Mouse (Mus musculus): Measurements from ENCODE around the gene BC117090. TPM values are rescaled to one million over a fixed set of nuclear protein-coding genes. Genes with fewer than 3 reads are reported as not detected.
"Not testable (repeated sequence)": the region's sequence is repeated elsewhere in the genome, so short reads cannot be mapped to it uniquely, and the experiment has no call there.

Gene BC117090
- polyA plus RNA-seq (2015; fragmentation: Nextera tagmentation; extraction: Ambion mirVana) = 0.57 TPM in 1 of 2 replicates, not detected in the other

- Histone ChIP-seq H3K9me3 (replicated peaks) (no peaks in the 10 kb centered on the region), H3K4me2 (no peak within 1 kb of the TSS), H3K27ac (replicated peaks) (no peak within 1 kb of the TSS), H3K36me3 (no peaks in the 10 kb centered on the region), H3K9ac (replicated peaks) (no peak within 1 kb of the TSS), H3K4me1 (no peaks in the 10 kb centered on the region), H3K27me3 (replicated peaks) (no peaks in the 10 kb centered on the region), H3K4me3 (replicated peaks) (no peak within 1 kb of the TSS)
- no peak for ATAC-seq (ENCODE audit: low FRiP score)
- WGBS = 79% methylated on average over 3 of the region's 3 CpGs
Observed at GRCm38 (mm10) chr16:36334232-36334631, at the start of gene BC117090. Gene BC117090, minus strand, starts transcription at chr16:36334332.

- not testable (repeated sequence) for ATAC-seq (ENCODE audit: low FRiP score); H3K27me3 ChIP-seq (replicated peaks); H3K9ac ChIP-seq (replicated peaks); H3K4me3 ChIP-seq (replicated peaks); H3K9me3 ChIP-seq (replicated peaks); H3K36me3 ChIP-seq; H3K27ac ChIP-seq (replicated peaks); H3K4me2 ChIP-seq; H3K4me1 ChIP-seq
- 79% methylated on average over 3 of the region's 3 CpGs for WGBS
Observed at GRCm38 (mm10) chr16:36367648-36368047, 33.5 kb upstream of the BC117090 start, which contains the start of gene BC100530. Gene BC100530, minus strand, starts transcription at chr16:36367748.

- H3K36me3 ChIP-seq = no peaks in the 10 kb centered on the region
- no peak overlapping the region for H3K27ac ChIP-seq (replicated peaks)
- no peak for ATAC-seq (ENCODE audit: low FRiP score)
- H3K4me2 ChIP-seq = no peak overlapping the region
- no peak overlapping the region for H3K4me3 ChIP-seq (replicated peaks)
- no peaks in the 10 kb centered on the region for H3K9me3 ChIP-seq (replicated peaks)
- no peak overlapping the region for H3K9ac ChIP-seq (replicated peaks)
- H3K4me1 ChIP-seq = no peaks in the 10 kb centered on the region
- no peaks in the 10 kb centered on the region for H3K27me3 ChIP-seq (replicated peaks)
- 55% methylated on average over 2 of the region's 2 CpGs for WGBS
Observed at GRCm38 (mm10) chr16:36337171-36337570, 3.0 kb upstream of the BC117090 start.

- no peak overlapping the region for H3K4me2 ChIP-seq
- H3K9me3 ChIP-seq (replicated peaks) = no peaks in the 10 kb centered on the region
- no peak overlapping the region for H3K9ac ChIP-seq (replicated peaks)
- ATAC-seq (ENCODE audit: low FRiP score) = no peak
- H3K4me1 ChIP-seq = no peaks in the 10 kb centered on the region
- no peak overlapping the region for H3K27ac ChIP-seq (replicated peaks)
- H3K36me3 ChIP-seq = no peaks in the 10 kb centered on the region
- no peaks in the 10 kb centered on the region for H3K27me3 ChIP-seq (replicated peaks)
- H3K4me3 ChIP-seq (replicated peaks) = no peak overlapping the region
Observed at GRCm38 (mm10) chr16:36319286-36319685, 14.8 kb downstream of the BC117090 start.

DNA sequence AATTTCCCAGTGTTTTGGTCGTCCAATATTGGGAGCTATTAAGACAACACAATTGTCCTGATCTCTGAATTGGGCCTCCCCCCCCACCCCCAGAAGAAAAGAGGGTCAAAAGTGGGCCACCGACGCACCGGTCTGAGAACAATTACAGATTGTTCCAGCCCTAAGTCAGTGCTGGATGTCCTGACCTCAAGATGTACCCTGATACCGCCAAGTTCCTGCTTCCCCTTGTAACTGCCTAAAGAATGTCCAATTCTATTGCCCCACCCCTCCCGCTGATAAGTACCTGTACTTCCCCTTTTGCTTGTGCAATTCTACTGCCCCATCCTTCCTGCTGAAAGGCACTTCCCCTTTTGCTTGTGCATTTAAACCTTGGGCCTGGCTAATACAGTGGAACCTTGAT is 18.0 kb downstream of the BC117090 start:
- not testable (repeated sequence) for H3K4me1 ChIP-seq; H3K27me3 ChIP-seq (replicated peaks); ATAC-seq (ENCODE audit: low FRiP score); H3K36me3 ChIP-seq; H3K9ac ChIP-seq (replicated peaks); H3K27ac ChIP-seq (replicated peaks); H3K4me2 ChIP-seq; H3K4me3 ChIP-seq (replicated peaks); H3K9me3 ChIP-seq (replicated peaks)
- WGBS = 79% methylated on average over 6 of the region's 6 CpGs

DNA sequence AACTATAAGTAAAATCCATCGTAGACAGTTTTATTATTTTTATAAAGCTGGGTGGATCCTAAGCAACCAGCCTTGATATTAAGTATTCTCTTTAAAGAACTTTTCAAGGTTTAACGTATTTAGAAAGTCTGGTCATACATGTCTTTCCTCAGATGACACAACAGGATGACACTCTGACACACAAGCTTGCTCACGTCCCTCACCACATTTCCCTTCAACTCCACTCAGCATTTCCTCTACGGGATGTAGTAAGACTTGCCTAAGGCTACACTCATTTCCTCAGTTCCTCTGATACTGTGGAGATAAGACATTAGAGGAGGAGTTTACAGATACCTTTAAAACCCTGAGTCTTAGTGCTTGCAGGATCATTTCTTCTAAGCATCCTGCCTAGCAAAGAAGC is 26.5 kb downstream of the BC117090 start:
- 86% methylated on average over 4 of the region's 4 CpGs for WGBS
- H3K27me3 ChIP-seq (replicated peaks) = no peaks in the 10 kb centered on the region
- no peaks in the 10 kb centered on the region for H3K4me1 ChIP-seq
- no peak for ATAC-seq (ENCODE audit: low FRiP score)
- H3K27ac ChIP-seq (replicated peaks) = no peak overlapping the region
- H3K9ac ChIP-seq (replicated peaks) = no peak overlapping the region
- no peaks in the 10 kb centered on the region for H3K36me3 ChIP-seq
- no peak overlapping the region for H3K4me3 ChIP-seq (replicated peaks)
- no peaks in the 10 kb centered on the region for H3K9me3 ChIP-seq (replicated peaks)
- H3K4me2 ChIP-seq = no peak overlapping the region

GRCm38 (mm10) chr16:36289140-36289539 is 45.0 kb downstream of the BC117090 start:
- Histone ChIP-seq H3K4me2 (no peak overlapping the region), H3K27me3 (replicated peaks) (no peaks in the 10 kb centered on the region), H3K36me3 (no peaks in the 10 kb centered on the region), H3K4me3 (replicated peaks) (no peak overlapping the region), H3K9ac (replicated peaks) (no peak overlapping the region), H3K9me3 (replicated peaks) (no peaks in the 10 kb centered on the region), H3K4me1 (no peaks in the 10 kb centered on the region), H3K27ac (replicated peaks) (no peak overlapping the region)
- 89% methylated on average over 4 of the region's 4 CpGs for WGBS
- no peak for ATAC-seq (ENCODE audit: low FRiP score)

DNA sequence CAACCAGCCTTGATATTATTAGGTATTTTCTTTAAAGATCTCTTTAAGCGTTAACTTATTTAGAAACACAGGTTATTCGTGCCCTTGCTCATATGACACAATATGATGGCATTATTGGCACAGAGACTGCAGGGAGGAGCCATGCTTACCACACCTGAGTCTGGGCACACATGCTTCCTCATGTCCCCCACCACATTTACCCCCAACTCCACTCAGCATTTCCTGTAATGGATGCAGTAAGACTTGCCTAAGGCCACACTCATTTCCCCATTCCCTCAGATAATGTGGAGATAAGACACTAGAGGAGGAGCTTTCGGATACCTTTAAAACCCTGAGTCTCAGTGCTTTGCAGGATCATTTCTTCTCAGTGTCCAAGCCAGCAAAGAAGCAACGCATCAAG is 57.3 kb downstream of the BC117090 start, which contains the start of gene Stfa1:
Gene Stfa1, plus strand, starts transcription at position 156 of the 400 bp plus-strand sequence.
- H3K4me1 ChIP-seq; H3K9ac ChIP-seq (replicated peaks); H3K4me2 ChIP-seq; H3K36me3 ChIP-seq; H3K27ac ChIP-seq (replicated peaks); ATAC-seq (ENCODE audit: low FRiP score); H3K27me3 ChIP-seq (replicated peaks); H3K4me3 ChIP-seq (replicated peaks); H3K9me3 ChIP-seq (replicated peaks): not testable (repeated sequence)
- 91% methylated on average over 4 of the region's 4 CpGs for WGBS

Other genes starting within 250 kb of the BC117090 start
- gene Csta1, start 203.1 kb downstream of the BC117090 start, polyA plus RNA-seq (2015; fragmentation: Nextera tagmentation; extraction: Ambion mirVana) = not detected in 2 replicates
- gene Stfa2l1, start 177.5 kb downstream of the BC117090 start, polyA plus RNA-seq (2015; fragmentation: Nextera tagmentation; extraction: Ambion mirVana) = 0.72 and 1.0 TPM in 2 replicates
- gene Gm5483, start 150.1 kb downstream of the BC117090 start, polyA plus RNA-seq (2015; fragmentation: Nextera tagmentation; extraction: Ambion mirVana) = 0.44 and 1.8 TPM in 2 replicates
- gene Gm5416, start 123.9 kb downstream of the BC117090 start, polyA plus RNA-seq (2015; fragmentation: Nextera tagmentation; extraction: Ambion mirVana) = not detected in 2 replicates
- gene 2010005H15Rik, start 112.9 kb downstream of the BC117090 start, polyA plus RNA-seq (2015; fragmentation: Nextera tagmentation; extraction: Ambion mirVana) = not detected in 2 replicates
- gene Stfa1, start 57.4 kb downstream of the BC117090 start, polyA plus RNA-seq (2015; fragmentation: Nextera tagmentation; extraction: Ambion mirVana) = 1.4 and 3.5 TPM in 2 replicates
- 2.4 and 3.0 TPM in 2 replicates for gene BC100530, start 33.4 kb upstream of the BC117090 start, polyA plus RNA-seq (2015; fragmentation: Nextera tagmentation; extraction: Ambion mirVana)
- not detected in 2 replicates for gene Stfa2, start 74.1 kb upstream of the BC117090 start, polyA plus RNA-seq (2015; fragmentation: Nextera tagmentation; extraction: Ambion mirVana)
- gene Stfa3, start 121.1 kb upstream of the BC117090 start, polyA plus RNA-seq (2015; fragmentation: Nextera tagmentation; extraction: Ambion mirVana) = 0.88 TPM in 1 of 2 replicates, not detected in the other
- 0.04 and 0.15 TPM in 2 replicates for gene Casr, start 227.8 kb upstream of the BC117090 start, polyA plus RNA-seq (2015; fragmentation: Nextera tagmentation; extraction: Ambion mirVana)